Mouse (Mus musculus): ENCODE measurements around the gene Flnb. TPM values are rescaled to one million over a fixed set of nuclear protein-coding genes. Genes with fewer than 3 reads are reported as not detected.
A peak's percentile ranks its signal among the peaks of the same experiment; 100 is the strongest.

Gene Flnb
- polyA plus RNA-seq, 1 experiment from 2014 or later = 11.2 TPM

- WGBS = 86% methylated on average over 1 of the region's 1 CpGs
- Histone ChIP-seq H3K4me3 (ENCODE audit: control insufficient read depth in 1 of 2, insufficient read depth in 1 of 2, low read depth in 1 of 2, low read length in 2 of 2) (no peak overlapping the region), H3K9ac (ENCODE audit: low read length) (no peak overlapping the region), H3K4me2 (ENCODE audit: low read length) (no peak overlapping the region), H3K27me3 (ENCODE audit: control insufficient read depth, insufficient read depth, low read length) (no peaks in the 10 kb centered on the region; the same call in 1 of the 2 replicates), H3K9me3 (ENCODE audit: control insufficient read depth, low read length) (no peaks in the 10 kb centered on the region), H3K36me3 (ENCODE audit: control insufficient read depth, insufficient read depth, low read length) (no peaks in the 10 kb centered on the region), H3K27ac (replicated peaks in 1 of 2; ENCODE audit: control insufficient read depth in 1 of 2, insufficient read depth in 1 of 2, low read depth in 2 of 2, low read length in 2 of 2) (no peak overlapping the region), H3K4me1 (ENCODE audit: control insufficient read depth in 2 of 2, insufficient read depth in 2 of 2, low read length in 2 of 2) (no peaks in the 10 kb centered on the region; a peak in 1 of 4 replicates)
- ATAC-seq (ENCODE audit: insufficient number of reproducible peaks, insufficient read depth, low FRiP score, low read depth) = no peak
Observed at GRCm38 (mm10) chr14:7981226-7981625, 163.5 kb downstream of the Flnb start.

- 90% methylated on average over 6 of the region's 6 CpGs for WGBS
- Histone ChIP-seq H3K9me3 (ENCODE audit: control insufficient read depth, low read length) (no peaks in the 10 kb centered on the region), H3K4me1 (ENCODE audit: control insufficient read depth in 2 of 2, insufficient read depth in 2 of 2, low read length in 2 of 2) (no peaks in the 10 kb centered on the region; a peak in 1 of 4 replicates), H3K4me3 (ENCODE audit: control insufficient read depth in 1 of 2, insufficient read depth in 1 of 2, low read depth in 1 of 2, low read length in 2 of 2) (no peak overlapping the region), H3K4me2 (ENCODE audit: low read length) (no peak overlapping the region), H3K36me3 (ENCODE audit: control insufficient read depth, insufficient read depth, low read length) (no peaks in the 10 kb centered on the region), H3K9ac (ENCODE audit: low read length) (no peak overlapping the region), H3K27ac (replicated peaks in 1 of 2; ENCODE audit: control insufficient read depth in 1 of 2, insufficient read depth in 1 of 2, low read depth in 2 of 2, low read length in 2 of 2) (no peak overlapping the region), H3K27me3 (ENCODE audit: control insufficient read depth, insufficient read depth, low read length) (no peaks in the 10 kb centered on the region)
- no peak for ATAC-seq (ENCODE audit: insufficient number of reproducible peaks, insufficient read depth, low FRiP score, low read depth)
Observed at GRCm38 (mm10) chr14:7986913-7987312, 169.2 kb downstream of the Flnb start.

GRCm38 (mm10) chr14:7989371-7989770 is 171.6 kb downstream of the Flnb start:
- Histone ChIP-seq H3K4me2 (ENCODE audit: low read length) (no peak overlapping the region), H3K9ac (ENCODE audit: low read length) (no peak overlapping the region), H3K4me1 (ENCODE audit: control insufficient read depth in 2 of 2, insufficient read depth in 2 of 2, low read length in 2 of 2) (no peaks in the 10 kb centered on the region), H3K27me3 (ENCODE audit: control insufficient read depth, insufficient read depth, low read length) (no peaks in the 10 kb centered on the region), H3K36me3 (ENCODE audit: control insufficient read depth, insufficient read depth, low read length) (no peaks in the 10 kb centered on the region), H3K27ac (replicated peaks in 1 of 2; ENCODE audit: control insufficient read depth in 1 of 2, insufficient read depth in 1 of 2, low read depth in 2 of 2, low read length in 2 of 2) (no peak overlapping the region), H3K9me3 (ENCODE audit: control insufficient read depth, low read length) (no peaks in the 10 kb centered on the region), H3K4me3 (ENCODE audit: control insufficient read depth in 1 of 2, insufficient read depth in 1 of 2, low read depth in 1 of 2, low read length in 2 of 2) (no peak overlapping the region)
- WGBS = 50% methylated on average over 1 of the region's 1 CpGs
- no peak for ATAC-seq (ENCODE audit: insufficient number of reproducible peaks, insufficient read depth, low FRiP score, low read depth)

- ATAC-seq (ENCODE audit: insufficient number of reproducible peaks, insufficient read depth, low FRiP score, low read depth) = no peak
- Histone ChIP-seq H3K9me3 (ENCODE audit: control insufficient read depth, low read length) (no peaks in the 10 kb centered on the region), H3K27ac (replicated peaks in 1 of 2; ENCODE audit: control insufficient read depth in 1 of 2, insufficient read depth in 1 of 2, low read depth in 2 of 2, low read length in 2 of 2) (no peak overlapping the region), H3K4me1 (ENCODE audit: control insufficient read depth in 2 of 2, insufficient read depth in 2 of 2, low read length in 2 of 2) (no peaks in the 10 kb centered on the region), H3K9ac (ENCODE audit: low read length) (no peak overlapping the region), H3K4me3 (ENCODE audit: control insufficient read depth in 1 of 2, insufficient read depth in 1 of 2, low read depth in 1 of 2, low read length in 2 of 2) (no peak overlapping the region), H3K27me3 (ENCODE audit: control insufficient read depth, insufficient read depth, low read length) (no peaks in the 10 kb centered on the region), H3K36me3 (ENCODE audit: control insufficient read depth, insufficient read depth, low read length) (no peaks in the 10 kb centered on the region), H3K4me2 (ENCODE audit: low read length) (no peak overlapping the region)
- WGBS = 51% methylated on average over 3 of the region's 3 CpGs
Observed at GRCm38 (mm10) chr14:7989961-7990360, 172.2 kb downstream of the Flnb start.

- Histone ChIP-seq H3K4me2 (ENCODE audit: low read length) (no peak overlapping the region), H3K9me3 (ENCODE audit: control insufficient read depth, low read length) (no peaks in the 10 kb centered on the region), H3K27ac (replicated peaks in 1 of 2; ENCODE audit: control insufficient read depth in 1 of 2, insufficient read depth in 1 of 2, low read depth in 2 of 2, low read length in 2 of 2) (no peak overlapping the region), H3K9ac (ENCODE audit: low read length) (no peak overlapping the region), H3K4me1 (ENCODE audit: control insufficient read depth in 2 of 2, insufficient read depth in 2 of 2, low read length in 2 of 2) (no peaks in the 10 kb centered on the region), H3K4me3 (ENCODE audit: control insufficient read depth in 1 of 2, insufficient read depth in 1 of 2, low read depth in 1 of 2, low read length in 2 of 2) (no peak overlapping the region), H3K36me3 (ENCODE audit: control insufficient read depth, insufficient read depth, low read length) (no peaks in the 10 kb centered on the region), H3K27me3 (ENCODE audit: control insufficient read depth, insufficient read depth, low read length) (no peaks in the 10 kb centered on the region)
- ATAC-seq (ENCODE audit: insufficient number of reproducible peaks, insufficient read depth, low FRiP score, low read depth) = no peak
- 73% methylated on average over 5 of the region's 5 CpGs for WGBS
Observed at GRCm38 (mm10) chr14:7991108-7991776, 173.5 kb downstream of the Flnb start.

- Histone ChIP-seq H3K4me1 (ENCODE audit: control insufficient read depth in 2 of 2, insufficient read depth in 2 of 2, low read length in 2 of 2) (peaks cover 0 to 3% of the 10 kb centered on the region in 2 experiments; a peak in 1 of 4 replicates), H3K9ac (ENCODE audit: low read length) (no peak overlapping the region), H3K4me3 (ENCODE audit: control insufficient read depth in 1 of 2, insufficient read depth in 1 of 2, low read depth in 1 of 2, low read length in 2 of 2) (no peak overlapping the region), H3K4me2 (ENCODE audit: low read length) (no peak overlapping the region), H3K36me3 (ENCODE audit: control insufficient read depth, insufficient read depth, low read length) (no peaks in the 10 kb centered on the region), H3K27ac (replicated peaks in 1 of 2; ENCODE audit: control insufficient read depth in 1 of 2, insufficient read depth in 1 of 2, low read depth in 2 of 2, low read length in 2 of 2) (no peak overlapping the region), H3K9me3 (ENCODE audit: control insufficient read depth, low read length) (no peaks in the 10 kb centered on the region), H3K27me3 (ENCODE audit: control insufficient read depth, insufficient read depth, low read length) (no peaks in the 10 kb centered on the region)
- 47% methylated on average over 6 of the region's 6 CpGs for WGBS
- ATAC-seq (ENCODE audit: insufficient number of reproducible peaks, insufficient read depth, low FRiP score, low read depth) = no peak
Observed at GRCm38 (mm10) chr14:7992158-7992557, 174.4 kb downstream of the Flnb start.

GRCm38 (mm10) chr14:7994271-7994767 is 176.6 kb downstream of the Flnb start, which contains the start of gene Dnase1l3:
Dnase1l3 (minus strand) TSS chr14:7994573.
- Histone ChIP-seq H3K9me3 (ENCODE audit: control insufficient read depth, low read length) (no peaks in the 10 kb centered on the region), H3K9ac (ENCODE audit: low read length) (no peak within 1 kb of the TSS), H3K36me3 (ENCODE audit: control insufficient read depth, insufficient read depth, low read length) (no peaks in the 10 kb centered on the region), H3K27me3 (ENCODE audit: control insufficient read depth, insufficient read depth, low read length) (no peaks in the 10 kb centered on the region; the same call in 1 of the 2 replicates), H3K4me2 (ENCODE audit: low read length) (no peak within 1 kb of the TSS), H3K4me1 (ENCODE audit: control insufficient read depth in 2 of 2, insufficient read depth in 2 of 2, low read length in 2 of 2) (peaks cover 0 to 3% of the 10 kb centered on the region in 2 experiments; a peak in 1 of 4 replicates), H3K27ac (replicated peaks in 1 of 2; ENCODE audit: control insufficient read depth in 1 of 2, insufficient read depth in 1 of 2, low read depth in 2 of 2, low read length in 2 of 2) (no peak within 1 kb of the TSS), H3K4me3 (ENCODE audit: control insufficient read depth in 1 of 2, insufficient read depth in 1 of 2, low read depth in 1 of 2, low read length in 2 of 2) (no peak within 1 kb of the TSS)
- ATAC-seq (ENCODE audit: insufficient number of reproducible peaks, insufficient read depth, low FRiP score, low read depth) = peak; percentile 32; the same call in 1 of the 2 replicates
- WGBS = 57% methylated on average over 8 of the region's 8 CpGs
